Mouse (Mus musculus): ENCODE data around the gene Dimt1.

- TF ChIP-seq POLR2A (IDR thresholded peaks at IDR 0.05; ENCODE audit: low read depth, low read length) (no peak), CTCF (IDR thresholded peaks at IDR 0.05; ENCODE audit: extremely low read depth, insufficient read depth, insufficient read length, insufficient replicate concordance) (no peak)
Measured at GRCm38 (mm10) chr13:106910096-106910495, 36.8 kb upstream of the Dimt1 start.

Data from spleen, adult 2 months (tissue).